Mouse (Mus musculus) lung, embryonic 15.5 days (tissue): ENCODE measurements around the gene Podxl2. TPM values are rescaled to one million over a fixed set of nuclear protein-coding genes. Genes with fewer than 3 reads are reported as not detected.

Experiments used
- ATAC-seq: fragments of 200-750 bp; cut with Nextera tagmentation; 2 replicates; pipeline ENCODE4 v1.8.0; 2017; ENCODE audit warnings: moderate number of reproducible peaks, borderline replicate concordance; ENCODE audit not compliant: low FRiP score, low TSS enrichment; ENCODE audit errors: extremely low read depth
- H3K27ac ChIP-seq: fragments of 300-500 bp; sonication (generic); 2 replicates; pipeline ENCODE4 v1.5.1; 2015; ENCODE audit warnings: moderate library complexity, mild to moderate bottlenecking, inconsistent platforms
- H3K27me3 ChIP-seq: fragments of 300-500 bp; sonication (generic); 2 replicates; pipeline ENCODE4 v1.6.1; 2015; ENCODE audit warnings: inconsistent platforms
- H3K36me3 ChIP-seq: fragments of 300-500 bp; sonication (generic); 2 replicates; pipeline ENCODE4 v1.6.1; 2015; ENCODE audit warnings: inconsistent platforms
- H3K4me1 ChIP-seq: fragments of 300-500 bp; sonication (generic); 2 replicates; pipeline ENCODE4 v1.6.1; 2015; ENCODE audit warnings: inconsistent platforms
- H3K4me2 ChIP-seq: fragments of 300-500 bp; sonication (generic); 2 replicates; pipeline ENCODE4 v1.6.1; 2015; ENCODE audit warnings: inconsistent platforms, mild to moderate bottlenecking, moderate library complexity
- H3K4me3 ChIP-seq: fragments of 300-500 bp; sonication (generic); 2 replicates; pipeline ENCODE4 v1.5.1; 2015; ENCODE audit warnings: mild to moderate bottlenecking, inconsistent platforms
- H3K9ac ChIP-seq: fragments of 300-500 bp; sonication (generic); 2 replicates; pipeline ENCODE4 v1.6.1; 2015; ENCODE audit warnings: inconsistent platforms
- H3K9me3 ChIP-seq: fragments of 300-500 bp; sonication (generic); 2 replicates; pipeline ENCODE4 v1.6.1; 2016; ENCODE audit warnings: inconsistent platforms
- WGBS: fragments of 180-500 bp; shearing (Covaris S2); methylation state at CpG from one replicate; pipeline ENCODE4 v1.1.7; 2015; 5-methylcytosine and 5-hydroxymethylcytosine counted together
- polyA plus RNA-seq: library from polyadenylated mRNA; unstranded; fragments of >200 nt; fragmentation: Nextera tagmentation; extraction: Ambion mirVana; gene quantifications from 2 replicates; pipeline ENCODE4 v1.2.1, GENCODE M21; 2015

Gene Podxl2
- polyA plus RNA-seq, 1 experiment from 2014 or later: 47.1 TPM

- Histone ChIP-seq H3K27ac (no peak overlapping the region), H3K9ac (no peak overlapping the region), H3K36me3 (peaks cover 3% of the 10 kb centered on the region), H3K4me2 (no peak overlapping the region), H3K4me3 (no peak overlapping the region), H3K27me3 (no peaks in the 10 kb centered on the region), H3K9me3 (no peaks in the 10 kb centered on the region), H3K4me1 (peaks cover 24% of the 10 kb centered on the region)
- WGBS: 78% methylated on average over 5 of the region's 5 CpGs
- ATAC-seq: no peak
Measured at GRCm38 (mm10) chr6:88832663-88833062, 42.2 kb downstream of the Podxl2 start.

GRCm38 (mm10) chr6:88831456-88831855 is 43.4 kb downstream of the Podxl2 start:
- H3K4me1 ChIP-seq: peaks cover 28% of the 10 kb centered on the region
- no peaks in the 10 kb centered on the region for H3K27me3 ChIP-seq
- H3K9ac ChIP-seq: no peak overlapping the region
- WGBS: 25% methylated on average over 8 of the region's 8 CpGs
- no peak overlapping the region for H3K4me2 ChIP-seq
- H3K9me3 ChIP-seq: no peaks in the 10 kb centered on the region
- no peak overlapping the region for H3K4me3 ChIP-seq
- no peak for ATAC-seq
- no peaks in the 10 kb centered on the region for H3K36me3 ChIP-seq
- no peak overlapping the region for H3K27ac ChIP-seq

- 79% methylated on average over 6 of the region's 6 CpGs for WGBS
- Histone ChIP-seq H3K9me3 (no peaks in the 10 kb centered on the region), H3K27me3 (no peaks in the 10 kb centered on the region)
Measured at GRCm38 (mm10) chr6:88830112-88830702, 44.6 kb downstream of the Podxl2 start.

GRCm38 (mm10) chr6:88829579-88829978 is 45.3 kb downstream of the Podxl2 start:
- H3K27me3 ChIP-seq: no peaks in the 10 kb centered on the region
- 79% methylated on average over 4 of the region's 4 CpGs for WGBS
- no peak overlapping the region for H3K4me3 ChIP-seq
- no peak overlapping the region for H3K27ac ChIP-seq
- no peaks in the 10 kb centered on the region for H3K9me3 ChIP-seq
- peaks cover 19% of the 10 kb centered on the region for H3K4me1 ChIP-seq
- no peak overlapping the region for H3K9ac ChIP-seq
- H3K4me2 ChIP-seq: no peak overlapping the region
- ATAC-seq: no peak
- no peaks in the 10 kb centered on the region for H3K36me3 ChIP-seq

More at GRCm38 (mm10) chr6:88830112-88830702, 44.6 kb downstream of the Podxl2 start:
- H3K4me2 ChIP-seq: no peak overlapping the region
- no peak for ATAC-seq
- no peak overlapping the region for H3K4me3 ChIP-seq
- H3K9ac ChIP-seq: no peak overlapping the region
- peaks cover 19% of the 10 kb centered on the region for H3K4me1 ChIP-seq
- no peaks in the 10 kb centered on the region for H3K36me3 ChIP-seq
- no peak overlapping the region for H3K27ac ChIP-seq

- Histone ChIP-seq H3K9ac (no peak overlapping the region), H3K9me3 (no peaks in the 10 kb centered on the region)
- WGBS: 69% methylated on average over 15 of the region's 15 CpGs
Measured at GRCm38 (mm10) chr6:88828206-88829009, 46.4 kb downstream of the Podxl2 start.

GRCm38 (mm10) chr6:88827395-88828205 is 47.2 kb downstream of the Podxl2 start:
- no peak overlapping the region for H3K4me2 ChIP-seq
- no peak for ATAC-seq
- H3K27ac ChIP-seq: no peak overlapping the region
- WGBS: 57% methylated on average over 13 of the region's 13 CpGs
- H3K9ac ChIP-seq: no peak overlapping the region
- H3K4me3 ChIP-seq: no peak overlapping the region
- H3K9me3 ChIP-seq: no peaks in the 10 kb centered on the region
- no peaks in the 10 kb centered on the region for H3K36me3 ChIP-seq
- H3K4me1 ChIP-seq: peaks cover 16% of the 10 kb centered on the region
- H3K27me3 ChIP-seq: no peaks in the 10 kb centered on the region

More at GRCm38 (mm10) chr6:88828206-88829009, 46.4 kb downstream of the Podxl2 start:
- Histone ChIP-seq H3K36me3 (no peaks in the 10 kb centered on the region), H3K4me2 (no peak overlapping the region), H3K4me3 (no peak overlapping the region), H3K27me3 (no peaks in the 10 kb centered on the region), H3K27ac (no peak overlapping the region), H3K4me1 (peaks cover 19% of the 10 kb centered on the region)
- no peak for ATAC-seq

GRCm38 (mm10) chr6:88826965-88827364 is 47.9 kb downstream of the Podxl2 start:
- ATAC-seq: 0 out of 2 replicates have a peak, but pooled peaks have one; percentile 11
- Histone ChIP-seq H3K27me3 (no peaks in the 10 kb centered on the region), H3K4me1 (peaks cover 18% of the 10 kb centered on the region), H3K4me2 (no peak overlapping the region), H3K27ac (no peak overlapping the region), H3K36me3 (no peaks in the 10 kb centered on the region), H3K9me3 (no peaks in the 10 kb centered on the region), H3K9ac (no peak overlapping the region), H3K4me3 (no peak overlapping the region)
- WGBS: 57% methylated on average over 3 of the region's 3 CpGs

GRCm38 (mm10) chr6:88826545-88826944 is 48.3 kb downstream of the Podxl2 start:
- Histone ChIP-seq H3K9ac (no peak overlapping the region), H3K4me2 (no peak overlapping the region), H3K4me1 (peaks cover 22% of the 10 kb centered on the region), H3K9me3 (no peaks in the 10 kb centered on the region), H3K27me3 (no peaks in the 10 kb centered on the region), H3K27ac (no peak overlapping the region), H3K36me3 (no peaks in the 10 kb centered on the region), H3K4me3 (no peak overlapping the region)
- 23% methylated on average over 6 of the region's 6 CpGs for WGBS
- peak; percentile 60 for ATAC-seq

GRCm38 (mm10) chr6:88826088-88826487 is 48.8 kb downstream of the Podxl2 start:
- H3K36me3 ChIP-seq: no peaks in the 10 kb centered on the region
- no peak overlapping the region for H3K9ac ChIP-seq
- H3K4me1 ChIP-seq: peaks cover 27% of the 10 kb centered on the region
- no peaks in the 10 kb centered on the region for H3K27me3 ChIP-seq
- no peak overlapping the region for H3K4me3 ChIP-seq
- ATAC-seq: no peak
- H3K9me3 ChIP-seq: no peaks in the 10 kb centered on the region
- 45% methylated on average over 3 of the region's 3 CpGs for WGBS
- no peak overlapping the region for H3K27ac ChIP-seq
- no peak overlapping the region for H3K4me2 ChIP-seq

- H3K36me3 ChIP-seq: no peaks in the 10 kb centered on the region
- H3K9ac ChIP-seq: no peak overlapping the region
- ATAC-seq: no peak
- no peak overlapping the region for H3K4me3 ChIP-seq
- H3K27me3 ChIP-seq: no peaks in the 10 kb centered on the region
- H3K4me1 ChIP-seq: peaks cover 33% of the 10 kb centered on the region
- WGBS: 69% methylated on average over 7 of the region's 7 CpGs
- H3K9me3 ChIP-seq: no peaks in the 10 kb centered on the region
- no peak overlapping the region for H3K27ac ChIP-seq
- H3K4me2 ChIP-seq: no peak overlapping the region
Measured at GRCm38 (mm10) chr6:88824183-88824582, 50.7 kb downstream of the Podxl2 start.

- peaks cover 24% of the 10 kb centered on the region for H3K4me1 ChIP-seq
- H3K9ac ChIP-seq: no peak overlapping the region
- 38% methylated on average over 11 of the region's 11 CpGs for WGBS
- no peak overlapping the region for H3K4me2 ChIP-seq
- ATAC-seq: peak; percentile 41; the same call in 1 of the 2 replicates
- H3K36me3 ChIP-seq: no peaks in the 10 kb centered on the region
- no peak overlapping the region for H3K27ac ChIP-seq
- no peaks in the 10 kb centered on the region for H3K27me3 ChIP-seq
- H3K9me3 ChIP-seq: no peaks in the 10 kb centered on the region
- no peak overlapping the region for H3K4me3 ChIP-seq
Measured at GRCm38 (mm10) chr6:88821901-88822300, 52.9 kb downstream of the Podxl2 start.
